Mouse (Mus musculus): Measurements from ENCODE around the gene A3galt2.

Gene A3galt2

GRCm38 (mm10) chr4:128795596-128795995 is 40.4 kb downstream of the A3galt2 start:
- no peak for DNase-seq (ENCODE audit: low spot score in 2 of 2)

DNA sequence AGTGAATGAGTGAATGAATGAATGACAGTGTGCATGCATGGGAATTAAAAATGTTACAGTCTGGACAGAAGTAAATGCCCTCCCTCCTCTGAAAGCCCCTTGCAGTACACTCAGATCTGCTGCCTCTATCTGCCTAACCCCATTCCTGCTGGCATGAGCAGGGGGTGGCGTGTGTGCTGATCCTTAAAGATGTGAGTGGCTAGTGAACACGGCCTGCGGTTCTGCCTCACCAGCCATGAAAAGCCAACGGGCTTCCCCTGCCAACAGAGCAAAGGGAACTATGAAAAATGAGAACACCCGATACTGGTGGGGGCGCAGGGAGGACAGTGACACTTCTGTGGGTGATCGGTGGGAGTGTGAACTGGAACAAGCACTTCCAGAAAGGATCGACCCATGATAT is 41.6 kb downstream of the A3galt2 start:
- no peak for DNase-seq (ENCODE audit: low spot score in 2 of 2)

GRCm38 (mm10) chr4:128801675-128802465 is 46.7 kb downstream of the A3galt2 start:
- DNase-seq (ENCODE audit: low spot score in 2 of 2) = no peak

- no peak for DNase-seq (ENCODE audit: low spot score in 2 of 2)
These were observed 48.4 kb downstream of the A3galt2 start for GRCm38 (mm10) chr4:128803569-128803968.

GRCm38 (mm10) chr4:128804426-128805149 is 49.4 kb downstream of the A3galt2 start:
- no peak for DNase-seq (ENCODE audit: low spot score in 2 of 2)

GRCm38 (mm10) chr4:128805150-128806042 is 50.2 kb downstream of the A3galt2 start:
- DNase-seq (ENCODE audit: low spot score in 2 of 2) = no peak

- no peak for DNase-seq (ENCODE audit: low spot score in 2 of 2)
These were observed 51.1 kb downstream of the A3galt2 start, which contains the start of gene Zfp362 for GRCm38 (mm10) chr4:128806043-128806826. TSS of gene Zfp362 (minus strand) at chr4:128806045.

GRCm38 (mm10) chr4:128806827-128807179 is 51.6 kb downstream of the A3galt2 start:
- no peak for DNase-seq (ENCODE audit: low spot score in 2 of 2)

GRCm38 (mm10) chr4:128811382-128812056 is 56.4 kb downstream of the A3galt2 start:
- DNase-seq (ENCODE audit: low spot score in 2 of 2) = peak; percentile 80

DNA sequence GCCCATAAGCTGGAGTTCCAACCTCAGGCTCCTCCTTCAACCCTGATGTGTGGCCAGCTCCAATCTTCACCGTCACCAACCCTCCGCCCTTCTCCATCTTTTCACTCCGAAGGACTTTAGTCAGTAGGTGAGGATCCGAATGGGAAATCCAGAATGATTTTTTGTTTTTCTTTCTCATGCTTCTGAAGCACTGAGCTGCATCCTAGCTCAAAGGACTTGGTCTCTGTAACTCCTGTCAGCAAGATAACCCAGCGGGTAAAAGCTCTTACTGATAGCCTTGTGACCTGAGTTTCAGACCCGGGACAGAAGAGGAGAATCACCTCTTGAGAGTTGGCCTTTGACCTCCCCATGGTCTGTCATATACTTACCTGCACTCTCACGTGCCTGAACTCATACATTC is 61.8 kb downstream of the A3galt2 start:
- no peak for DNase-seq (ENCODE audit: low spot score in 2 of 2)

Data from frontal cortex, postnatal 14 days (tissue).